Mouse (Mus musculus) kidney, adult 2 months (tissue): ENCODE data around the gene Supt20.

ENCODE experiments used
- CTCF ChIP-seq: fragments of 200-500 bp; conservative IDR thresholded peaks from 2 replicates; pipeline ENCODE4 v1.5.1; 2011; ENCODE audit warnings: low read depth, mild to moderate bottlenecking, control low read depth, low read length, moderate library complexity, mixed read lengths; ENCODE audit not compliant: insufficient read depth, insufficient read length
- POLR2A ChIP-seq: fragments of 200-500 bp; IDR thresholded peaks from one replicate; pipeline ENCODE4 v1.6.1; 2011; ENCODE audit warnings: low read depth, low read length, control low read depth

- no peak for TF ChIP-seq CTCF
- no peak for TF ChIP-seq POLR2A
These were observed 7.4 kb upstream of the Supt20 start for GRCm38 (mm10) chr3:54685202-54685601.
